Mouse (Mus musculus): ENCODE measurements at regions not wholly inside any gene's neighbourhood (a gene's known extent, or its start where the extent isn't known, plus 50 kb on each side); places are given as distances from the start of the nearest gene placed in this dataset.

DNA sequence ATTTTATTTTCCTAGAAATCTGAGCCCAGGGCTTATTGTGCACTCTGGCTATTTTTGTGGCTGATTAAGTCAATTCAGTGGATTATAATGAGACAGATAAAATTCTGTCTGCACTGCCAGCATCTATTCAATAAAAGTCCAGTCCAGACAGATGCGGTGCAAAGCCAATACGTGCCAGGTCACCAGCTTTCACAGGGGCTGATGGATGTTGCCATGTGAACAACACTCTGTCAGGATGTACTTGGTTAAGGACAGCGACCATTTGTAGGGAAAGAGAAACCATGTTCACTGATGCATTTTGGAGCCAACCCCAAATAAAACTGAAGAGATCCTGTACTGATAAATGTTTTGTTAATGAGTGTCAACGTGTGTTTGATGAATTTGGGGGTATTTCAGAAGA is 285.0 kb upstream of the Gnpda2 start:
- no peak overlapping the region for H3K4me3 ChIP-seq (ENCODE audit: low read length)
- no peak overlapping the region for H3K27ac ChIP-seq (ENCODE audit: low read length)
- H3K9ac ChIP-seq (ENCODE audit: low read depth, low read length): no peak overlapping the region
- no peak overlapping the region for H3K4me2 ChIP-seq (ENCODE audit: low read depth, low read length)
- H3K4me1 ChIP-seq (ENCODE audit: control insufficient read depth, insufficient read depth, low read length): no peaks in the 10 kb centered on the region
- no peaks in the 10 kb centered on the region for H3K27me3 ChIP-seq (replicated peaks; ENCODE audit: control insufficient read depth, insufficient read depth, low read length)
- no peak for ATAC-seq
- H3K9me3 ChIP-seq (ENCODE audit: control insufficient read depth, low read length): no peaks in the 10 kb centered on the region
- WGBS: 69% methylated on average over 4 of the region's 4 CpGs
- no peaks in the 10 kb centered on the region for H3K36me3 ChIP-seq (ENCODE audit: control insufficient read depth, insufficient read depth, low read length)

DNA sequence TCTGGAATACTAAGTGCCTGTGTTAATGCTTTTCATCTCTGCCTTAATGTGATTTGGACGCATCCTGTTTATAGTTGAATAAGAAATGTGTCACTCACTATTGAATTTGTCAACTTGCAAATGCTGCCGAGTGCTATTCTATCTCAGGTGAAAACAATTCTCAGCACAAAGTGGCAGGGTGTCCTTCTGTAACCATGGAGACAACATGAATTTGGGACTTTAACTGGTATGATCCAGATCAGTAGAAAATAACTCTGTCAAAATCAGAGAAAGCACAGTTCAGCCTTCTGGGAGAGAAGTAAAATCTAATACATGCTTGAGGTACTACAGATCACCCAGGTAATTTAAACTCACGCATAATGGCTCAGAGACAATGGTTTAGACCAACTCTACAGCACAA is 270.9 kb upstream of the Gnpda2 start:
- Histone ChIP-seq H3K4me1 (ENCODE audit: control insufficient read depth, insufficient read depth, low read length) (no peaks in the 10 kb centered on the region), H3K36me3 (ENCODE audit: control insufficient read depth, insufficient read depth, low read length) (no peaks in the 10 kb centered on the region), H3K27ac (ENCODE audit: low read length) (no peak overlapping the region), H3K9me3 (ENCODE audit: control insufficient read depth, low read length) (no peaks in the 10 kb centered on the region), H3K4me3 (ENCODE audit: low read length) (no peak overlapping the region), H3K4me2 (ENCODE audit: low read depth, low read length) (no peak overlapping the region), H3K9ac (ENCODE audit: low read depth, low read length) (no peak overlapping the region), H3K27me3 (replicated peaks; ENCODE audit: control insufficient read depth, insufficient read depth, low read length) (no peaks in the 10 kb centered on the region)
- no peak for ATAC-seq
- 84% methylated on average over 3 of the region's 3 CpGs for WGBS

DNA sequence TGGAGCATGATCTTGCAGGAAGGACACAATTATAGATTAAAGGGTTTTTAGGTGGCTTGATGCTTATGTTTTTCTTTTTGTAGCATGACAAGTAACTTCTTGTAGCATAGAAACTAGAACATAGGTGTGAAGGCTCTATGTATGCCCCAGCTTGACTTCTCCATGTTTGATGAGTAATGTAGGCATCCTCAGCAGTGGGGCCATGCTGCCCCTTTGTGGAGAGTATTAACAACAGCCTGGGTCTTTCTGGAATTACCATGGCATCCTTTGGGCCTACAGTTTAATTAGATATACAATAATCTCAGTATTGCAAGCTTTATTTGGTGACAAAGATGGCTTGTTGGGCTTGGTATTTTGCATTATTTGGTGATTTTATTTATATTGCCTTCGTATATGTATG is 252.7 kb upstream of the Gnpda2 start:
- WGBS: 64% methylated on average over 1 of the region's 1 CpGs
- no peak overlapping the region for H3K9ac ChIP-seq (ENCODE audit: low read depth, low read length)
- no peaks in the 10 kb centered on the region for H3K27me3 ChIP-seq (replicated peaks; ENCODE audit: control insufficient read depth, insufficient read depth, low read length)
- H3K36me3 ChIP-seq (ENCODE audit: control insufficient read depth, insufficient read depth, low read length): no peaks in the 10 kb centered on the region
- H3K4me1 ChIP-seq (ENCODE audit: control insufficient read depth, insufficient read depth, low read length): no peaks in the 10 kb centered on the region
- no peak for ATAC-seq
- no peak overlapping the region for H3K4me2 ChIP-seq (ENCODE audit: low read depth, low read length)
- no peak overlapping the region for H3K4me3 ChIP-seq (ENCODE audit: low read length)
- H3K27ac ChIP-seq (ENCODE audit: low read length): no peak overlapping the region
- H3K9me3 ChIP-seq (ENCODE audit: control insufficient read depth, low read length): no peaks in the 10 kb centered on the region

DNA sequence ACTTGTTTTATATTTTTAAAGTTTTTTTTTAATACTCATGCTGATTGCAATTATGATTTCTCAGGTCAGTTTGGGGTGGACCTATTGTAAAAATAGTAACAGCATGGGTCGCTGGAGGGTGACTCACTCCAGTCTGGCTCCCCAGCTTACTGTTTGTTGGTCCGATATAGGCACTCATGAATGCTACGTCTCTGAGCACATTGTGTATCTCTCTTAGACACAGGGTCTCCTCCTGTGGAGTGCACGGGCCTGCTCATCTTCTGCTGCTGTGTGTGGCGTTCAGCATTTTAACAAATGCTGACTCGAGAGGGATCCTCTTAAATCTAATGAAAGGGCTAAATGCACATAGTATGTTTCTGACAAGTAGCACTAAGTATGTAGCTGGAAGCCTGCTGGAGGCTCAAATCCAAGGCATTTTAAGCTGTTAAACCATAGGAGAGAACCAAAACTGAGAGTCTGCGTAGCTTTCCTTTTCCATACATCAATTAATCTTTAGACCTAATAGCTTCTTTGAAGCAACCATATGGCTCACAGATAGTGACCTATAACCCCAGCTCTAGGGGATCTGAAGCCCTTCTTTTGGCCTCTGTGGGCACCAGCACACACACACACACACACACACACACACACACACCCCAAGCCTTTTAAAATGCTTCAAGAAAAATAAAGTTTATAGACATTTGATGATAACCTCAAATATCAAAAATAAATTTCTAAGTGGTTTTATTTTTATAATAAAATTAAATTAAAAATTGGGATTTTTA is 246.0 kb upstream of the Gnpda2 start:
- no peak for ATAC-seq
- no peaks in the 10 kb centered on the region for H3K4me1 ChIP-seq (ENCODE audit: control insufficient read depth, insufficient read depth, low read length)
- H3K36me3 ChIP-seq (ENCODE audit: control insufficient read depth, insufficient read depth, low read length): no peaks in the 10 kb centered on the region
- no peaks in the 10 kb centered on the region for H3K9me3 ChIP-seq (ENCODE audit: control insufficient read depth, low read length)
- no peak overlapping the region for H3K4me3 ChIP-seq (ENCODE audit: low read length)
- H3K27ac ChIP-seq (ENCODE audit: low read length): no peak overlapping the region
- H3K9ac ChIP-seq (ENCODE audit: low read depth, low read length): no peak overlapping the region
- no peaks in the 10 kb centered on the region for H3K27me3 ChIP-seq (replicated peaks; ENCODE audit: control insufficient read depth, insufficient read depth, low read length)
- 65% methylated on average over 7 of the region's 7 CpGs for WGBS
- no peak overlapping the region for H3K4me2 ChIP-seq (ENCODE audit: low read depth, low read length)

DNA sequence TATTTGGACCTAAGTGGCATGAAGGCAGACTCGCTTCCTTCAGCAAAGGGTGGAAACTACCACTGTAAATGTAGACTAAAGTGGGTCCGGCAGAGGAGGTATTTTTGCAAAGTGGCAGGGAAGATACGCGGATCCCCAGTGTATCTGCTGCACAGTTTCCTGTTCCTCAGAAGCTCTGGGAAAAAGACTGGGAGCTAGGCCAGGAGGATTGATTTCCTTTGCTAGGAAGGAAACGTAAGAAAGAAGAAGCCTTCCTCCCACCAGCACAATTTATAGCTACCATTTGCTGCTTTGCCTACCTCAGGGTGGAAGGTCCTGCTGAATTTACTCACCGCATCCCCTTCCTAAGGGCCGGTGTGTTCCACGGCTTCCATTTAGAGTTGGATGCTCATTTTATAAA is 244.2 kb upstream of the Gnpda2 start:
- Histone ChIP-seq H3K9ac (ENCODE audit: low read depth, low read length) (no peak overlapping the region), H3K36me3 (ENCODE audit: control insufficient read depth, insufficient read depth, low read length) (no peaks in the 10 kb centered on the region), H3K27ac (ENCODE audit: low read length) (no peak overlapping the region), H3K4me3 (ENCODE audit: low read length) (no peak overlapping the region), H3K4me2 (ENCODE audit: low read depth, low read length) (no peak overlapping the region), H3K27me3 (replicated peaks; ENCODE audit: control insufficient read depth, insufficient read depth, low read length) (no peaks in the 10 kb centered on the region), H3K9me3 (ENCODE audit: control insufficient read depth, low read length) (no peaks in the 10 kb centered on the region), H3K4me1 (ENCODE audit: control insufficient read depth, insufficient read depth, low read length) (no peaks in the 10 kb centered on the region)
- ATAC-seq: no peak
- WGBS: 76% methylated on average over 8 of the region's 8 CpGs

DNA sequence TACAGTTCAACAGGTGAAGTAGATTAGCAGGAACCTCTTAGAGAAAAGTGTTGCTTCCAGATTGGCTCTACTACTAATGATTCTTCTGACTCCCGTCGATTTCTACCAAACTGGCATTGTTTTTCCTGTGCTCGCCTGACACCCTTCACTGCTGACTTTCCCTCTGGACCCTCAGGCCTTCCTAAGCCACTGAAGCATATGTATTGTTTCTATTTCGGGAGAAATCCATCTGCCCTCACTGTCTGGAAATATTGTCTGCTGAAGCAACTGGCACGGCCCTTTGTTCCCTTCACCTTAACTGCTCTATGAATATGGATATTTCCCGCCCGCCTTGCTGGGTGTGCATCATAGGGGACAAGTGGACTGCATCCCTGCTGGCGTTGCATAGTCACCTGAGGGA is 243.0 kb upstream of the Gnpda2 start:
- H3K27ac ChIP-seq (ENCODE audit: low read length): no peak overlapping the region
- H3K27me3 ChIP-seq (replicated peaks; ENCODE audit: control insufficient read depth, insufficient read depth, low read length): no peaks in the 10 kb centered on the region
- H3K4me3 ChIP-seq (ENCODE audit: low read length): no peak overlapping the region
- no peak overlapping the region for H3K4me2 ChIP-seq (ENCODE audit: low read depth, low read length)
- no peak for ATAC-seq
- no peaks in the 10 kb centered on the region for H3K4me1 ChIP-seq (ENCODE audit: control insufficient read depth, insufficient read depth, low read length)
- no peaks in the 10 kb centered on the region for H3K36me3 ChIP-seq (ENCODE audit: control insufficient read depth, insufficient read depth, low read length)
- no peaks in the 10 kb centered on the region for H3K9me3 ChIP-seq (ENCODE audit: control insufficient read depth, low read length)
- H3K9ac ChIP-seq (ENCODE audit: low read depth, low read length): no peak overlapping the region
- 78% methylated on average over 8 of the region's 8 CpGs for WGBS

DNA sequence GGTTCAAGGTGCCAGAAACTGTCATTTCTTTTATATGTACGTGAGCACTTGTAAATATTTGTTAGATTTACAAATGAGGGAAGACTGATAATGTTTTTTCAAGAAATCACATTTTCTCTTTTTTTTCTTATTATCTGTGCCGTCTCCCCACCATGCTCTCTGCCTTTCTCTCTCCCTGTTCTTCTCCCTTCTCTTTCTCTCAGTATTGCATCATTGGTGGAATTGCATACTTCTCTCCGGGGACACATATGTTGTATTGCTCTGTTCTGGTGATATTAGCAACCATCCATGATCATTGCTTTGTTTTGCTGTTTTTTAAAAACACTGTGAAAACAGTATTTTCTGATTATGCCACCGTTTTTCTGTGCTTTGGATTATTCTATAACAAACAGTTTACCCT is 225.6 kb upstream of the Gnpda2 start:
- Histone ChIP-seq H3K4me1 (ENCODE audit: control insufficient read depth, insufficient read depth, low read length) (no peaks in the 10 kb centered on the region), H3K27me3 (replicated peaks; ENCODE audit: control insufficient read depth, insufficient read depth, low read length) (no peaks in the 10 kb centered on the region), H3K9me3 (ENCODE audit: control insufficient read depth, low read length) (no peaks in the 10 kb centered on the region), H3K27ac (ENCODE audit: low read length) (no peak overlapping the region), H3K36me3 (ENCODE audit: control insufficient read depth, insufficient read depth, low read length) (no peaks in the 10 kb centered on the region), H3K4me3 (ENCODE audit: low read length) (no peak overlapping the region), H3K4me2 (ENCODE audit: low read depth, low read length) (no peak overlapping the region), H3K9ac (ENCODE audit: low read depth, low read length) (no peak overlapping the region)
- ATAC-seq: no peak
- 70% methylated on average over 4 of the region's 4 CpGs for WGBS

DNA sequence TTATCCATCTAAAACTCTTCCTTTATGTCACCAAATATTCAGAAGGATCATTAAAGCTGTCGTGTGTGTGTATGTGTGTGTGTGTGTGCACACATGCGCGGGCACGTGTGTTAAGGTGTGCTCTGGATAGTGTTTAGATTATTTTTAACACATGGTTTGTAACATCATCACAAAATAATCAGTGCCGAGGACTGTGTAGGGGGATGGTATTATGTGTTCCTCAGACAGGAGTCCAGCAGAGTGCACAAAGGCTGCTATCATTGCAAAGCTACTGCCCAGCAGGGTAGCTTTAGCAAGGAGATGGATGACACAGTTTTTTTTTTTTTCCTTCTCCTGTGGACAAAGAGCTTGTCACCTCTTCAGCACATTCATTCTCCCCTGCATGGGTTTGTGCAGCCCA is 224.9 kb upstream of the Gnpda2 start:
- Histone ChIP-seq H3K4me1 (ENCODE audit: control insufficient read depth, insufficient read depth, low read length) (no peaks in the 10 kb centered on the region), H3K4me3 (ENCODE audit: low read length) (no peak overlapping the region), H3K4me2 (ENCODE audit: low read depth, low read length) (no peak overlapping the region), H3K27ac (ENCODE audit: low read length) (no peak overlapping the region), H3K9me3 (ENCODE audit: control insufficient read depth, low read length) (no peaks in the 10 kb centered on the region), H3K36me3 (ENCODE audit: control insufficient read depth, insufficient read depth, low read length) (no peaks in the 10 kb centered on the region), H3K27me3 (replicated peaks; ENCODE audit: control insufficient read depth, insufficient read depth, low read length) (no peaks in the 10 kb centered on the region), H3K9ac (ENCODE audit: low read depth, low read length) (no peak overlapping the region)
- ATAC-seq: no peak
- WGBS: 73% methylated on average over 5 of the region's 5 CpGs

DNA sequence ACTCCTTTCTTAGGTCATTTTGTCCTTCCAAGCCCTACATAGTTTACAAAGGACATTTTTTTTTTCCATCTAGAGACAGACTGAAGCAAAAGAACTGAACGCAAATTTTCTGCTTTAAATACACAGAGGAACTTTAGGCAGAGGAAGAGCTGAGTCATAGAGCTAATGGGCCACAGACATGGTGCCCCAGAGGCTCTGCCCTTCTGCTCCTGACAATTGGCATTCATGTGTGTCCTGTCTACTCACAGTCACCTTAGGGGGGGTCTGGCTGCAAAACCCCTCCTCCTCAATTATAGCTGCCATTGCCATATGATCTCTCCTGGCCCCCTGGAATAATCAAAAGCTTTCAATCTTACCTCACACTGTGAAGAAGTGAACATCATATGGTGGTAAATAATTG is 223.2 kb upstream of the Gnpda2 start:
- Histone ChIP-seq H3K4me1 (ENCODE audit: control insufficient read depth, insufficient read depth, low read length) (no peaks in the 10 kb centered on the region), H3K36me3 (ENCODE audit: control insufficient read depth, insufficient read depth, low read length) (no peaks in the 10 kb centered on the region), H3K9me3 (ENCODE audit: control insufficient read depth, low read length) (no peaks in the 10 kb centered on the region), H3K4me2 (ENCODE audit: low read depth, low read length) (no peak overlapping the region), H3K27ac (ENCODE audit: low read length) (no peak overlapping the region), H3K9ac (ENCODE audit: low read depth, low read length) (no peak overlapping the region), H3K4me3 (ENCODE audit: low read length) (no peak overlapping the region), H3K27me3 (replicated peaks; ENCODE audit: control insufficient read depth, insufficient read depth, low read length) (no peaks in the 10 kb centered on the region)
- WGBS: 55% methylated on average over 1 of the region's 1 CpGs
- no peak for ATAC-seq

DNA sequence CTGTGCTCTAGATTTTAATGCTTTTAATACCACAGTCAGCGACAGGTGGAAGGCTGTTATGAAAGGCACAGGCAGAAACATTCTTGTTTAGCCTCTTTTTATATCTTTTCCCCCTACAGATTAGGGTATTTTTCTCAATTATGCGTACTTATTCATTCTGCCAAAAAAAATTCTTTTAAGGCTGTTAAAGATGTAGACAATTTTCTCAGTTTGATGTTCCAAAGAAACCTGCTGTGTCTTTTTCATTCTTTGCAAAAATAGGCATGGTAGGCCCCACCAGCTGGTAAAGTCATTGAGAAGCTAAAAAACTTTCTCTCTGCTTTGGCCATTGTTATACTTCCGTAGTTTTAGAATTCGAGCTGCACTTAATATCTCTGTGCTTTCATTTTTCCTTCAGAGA is 210.5 kb upstream of the Gnpda2 start:
- Histone ChIP-seq H3K4me1 (ENCODE audit: control insufficient read depth, insufficient read depth, low read length) (no peaks in the 10 kb centered on the region), H3K27ac (ENCODE audit: low read length) (no peak overlapping the region), H3K9me3 (ENCODE audit: control insufficient read depth, low read length) (no peaks in the 10 kb centered on the region), H3K36me3 (ENCODE audit: control insufficient read depth, insufficient read depth, low read length) (no peaks in the 10 kb centered on the region), H3K9ac (ENCODE audit: low read depth, low read length) (no peak overlapping the region), H3K27me3 (replicated peaks; ENCODE audit: control insufficient read depth, insufficient read depth, low read length) (no peaks in the 10 kb centered on the region), H3K4me2 (ENCODE audit: low read depth, low read length) (no peak overlapping the region), H3K4me3 (ENCODE audit: low read length) (no peak overlapping the region)
- no peak for ATAC-seq
- 79% methylated on average over 4 of the region's 4 CpGs for WGBS

Data from intestine, embryonic 16.5 days (tissue).